Mouse (Mus musculus) heart, embryonic 12.5 days (tissue): ENCODE results near the gene Tssk6. TPM values are rescaled to one million over a fixed set of nuclear protein-coding genes. Genes with fewer than 3 reads are reported as not detected.
"Not testable (repeated sequence)": the region's sequence is repeated elsewhere in the genome, so short reads cannot be mapped to it uniquely, and the experiment has no call there.

ENCODE experiments used
- ATAC-seq: fragments of 200-750 bp; cut with Nextera tagmentation; 2 replicates; pipeline ENCODE4 v1.8.0; 2017; ENCODE audit warnings: moderate TSS enrichment, moderate library complexity; ENCODE audit not compliant: insufficient number of reproducible peaks, low FRiP score
- H3K27ac ChIP-seq: fragments of 300-500 bp; sonication (generic); 2 replicates; pipeline ENCODE4 v1.5.1; 2016; ENCODE audit warnings: mild to moderate bottlenecking, moderate library complexity; ENCODE audit not compliant: poor library complexity, severe bottlenecking
- H3K27me3 ChIP-seq: fragments of 300-500 bp; sonication (generic); replicated peaks from 2 replicates; pipeline ENCODE4 v1.6.1; 2016; ENCODE audit warnings: mild to moderate bottlenecking, moderate library complexity
- H3K36me3 ChIP-seq: fragments of 300-500 bp; sonication (generic); 2 replicates; pipeline ENCODE4 v1.6.1; 2016; ENCODE audit warnings: mild to moderate bottlenecking, moderate library complexity
- H3K4me1 ChIP-seq: fragments of 300-500 bp; sonication (generic); replicated peaks from 2 replicates; pipeline ENCODE4 v1.6.1; 2016; ENCODE audit warnings: mild to moderate bottlenecking
- H3K4me2 ChIP-seq: fragments of 300-500 bp; sonication (generic); 2 replicates; pipeline ENCODE4 v1.6.1; 2016; ENCODE audit warnings: mild to moderate bottlenecking, moderate library complexity
- H3K4me3 ChIP-seq: fragments of 300-500 bp; sonication (generic); 2 replicates; pipeline ENCODE4 v1.5.1; 2016; ENCODE audit warnings: mild to moderate bottlenecking
- H3K9ac ChIP-seq: fragments of 300-500 bp; sonication (generic); 2 replicates; pipeline ENCODE4 v1.6.1; 2016; ENCODE audit warnings: mild to moderate bottlenecking, moderate library complexity
- H3K9me3 ChIP-seq: fragments of 300-500 bp; sonication (generic); replicated peaks from 2 replicates; pipeline ENCODE4 v1.6.1; 2016; ENCODE audit warnings: mild to moderate bottlenecking, moderate library complexity
- WGBS: fragments of 180-500 bp; shearing (Covaris S2); methylation state at CpG from one replicate; pipeline ENCODE4 v1.1.7; 2016; 5-methylcytosine and 5-hydroxymethylcytosine counted together
- polyA plus RNA-seq: library from polyadenylated mRNA; unstranded; fragments of >200 nt; fragmentation: Nextera tagmentation; extraction: Ambion mirVana; gene quantifications from 2 replicates; pipeline ENCODE4 v1.2.1, GENCODE M21; 2016

Tssk6 gene
- polyA plus RNA-seq, 1 experiment from 2014 or later, result 1.9 TPM

- WGBS, result 73% methylated on average over 2 of the region's 2 CpGs
- H3K4me2 ChIP-seq, result no peak overlapping the region
- H3K4me3 ChIP-seq, result no peak overlapping the region
- ATAC-seq, result no peak
- H3K36me3 ChIP-seq, result peaks cover 5% of the 10 kb centered on the region
- no peak overlapping the region for H3K9ac ChIP-seq
- peaks cover 85% of the 10 kb centered on the region for H3K4me1 ChIP-seq
- peak overlapping the region; percentile 73 for H3K27ac ChIP-seq
- no peaks in the 10 kb centered on the region for H3K27me3 ChIP-seq
- no peaks in the 10 kb centered on the region for H3K9me3 ChIP-seq
Measured at GRCm38 (mm10) chr8:69940386-69940785, 38.4 kb downstream of the Tssk6 start.

GRCm38 (mm10) chr8:69942495-69942894, 40.5 kb downstream of the Tssk6 start:
- ATAC-seq, result not testable (repeated sequence)

DNA sequence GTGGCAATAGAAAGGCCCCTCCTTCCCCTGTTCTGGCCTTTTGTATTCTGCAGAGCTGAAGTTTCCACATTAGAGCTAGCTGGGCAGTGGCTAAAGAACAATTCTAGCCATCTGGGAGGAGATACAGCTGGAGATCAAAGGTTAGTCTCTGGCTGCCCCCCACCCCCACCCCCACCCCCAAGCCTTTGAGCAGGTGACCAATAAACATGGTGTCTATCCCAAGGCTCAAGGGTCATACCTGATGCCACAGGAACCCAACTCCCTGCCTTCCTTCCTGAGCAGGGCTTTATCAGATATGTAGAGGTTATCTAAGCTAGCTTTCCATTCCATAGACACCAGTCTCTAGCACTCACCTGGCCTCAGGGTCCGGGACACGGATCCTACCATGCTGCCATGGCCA, 48.3 kb downstream of the Tssk6 start:
- Histone ChIP-seq H3K4me1 (peaks cover 19% of the 10 kb centered on the region), H3K36me3 (peaks cover 27% of the 10 kb centered on the region), H3K27me3 (no peaks in the 10 kb centered on the region), H3K9ac (no peak overlapping the region), H3K4me3 (no peak overlapping the region), H3K9me3 (no peaks in the 10 kb centered on the region), H3K27ac (no peak overlapping the region), H3K4me2 (no peak overlapping the region)
- ATAC-seq, result no peak
- WGBS, result 91% methylated on average over 2 of the region's 2 CpGs

More at GRCm38 (mm10) chr8:69942495-69942894, 40.5 kb downstream of the Tssk6 start:
- not testable (repeated sequence) for H3K27ac ChIP-seq, H3K4me3 ChIP-seq, H3K36me3 ChIP-seq, H3K27me3 ChIP-seq, H3K9me3 ChIP-seq, H3K4me2 ChIP-seq, H3K9ac ChIP-seq
- WGBS, result 86% methylated on average over 3 of the region's 3 CpGs
- H3K4me1 ChIP-seq, result peaks cover 64% of the 10 kb centered on the region

Other genes with a start within 250 kb of the Tssk6 start
- 2.0 and 2.2 TPM in 2 replicates for gene Zfp964, start 247.7 kb upstream of the Tssk6 start, polyA plus RNA-seq
- gene Zfp869, start 191.5 kb upstream of the Tssk6 start, polyA plus RNA-seq, result 21.2 and 22.0 TPM in 2 replicates
- gene Zfp963, start 152.2 kb upstream of the Tssk6 start, polyA plus RNA-seq, result 2.9 and 3.3 TPM in 2 replicates
- 0.33 TPM in 1 of 2 replicates, not detected in the other for gene Gm20422, start 127.3 kb upstream of the Tssk6 start, polyA plus RNA-seq
- gene Atp13a1, start 111.0 kb upstream of the Tssk6 start, polyA plus RNA-seq, result 34.4 and 36.7 TPM in 2 replicates
- 16.9 and 18.0 TPM in 2 replicates for gene Zfp866, start 111.0 kb upstream of the Tssk6 start, polyA plus RNA-seq
- gene Gmip, start 93.5 kb upstream of the Tssk6 start, polyA plus RNA-seq, result 8.5 and 8.6 TPM in 2 replicates
- 0.32 and 0.36 TPM in 2 replicates for gene Lpar2, start 79.8 kb upstream of the Tssk6 start, polyA plus RNA-seq
- 4.7 TPM in 2 replicates for gene Pbx4, start 69.7 kb upstream of the Tssk6 start, polyA plus RNA-seq
- 0.78 and 0.82 TPM in 2 replicates for gene Cilp2, start 14.5 kb upstream of the Tssk6 start, polyA plus RNA-seq
- gene Ndufa13, start 374 bp downstream of the Tssk6 start, polyA plus RNA-seq, result 309 and 314 TPM in 2 replicates
- 7.4 and 8.9 TPM in 2 replicates for gene Yjefn3, start 528 bp downstream of the Tssk6 start, polyA plus RNA-seq
- 55.6 and 59.2 TPM in 2 replicates for gene Gatad2a, start 94.2 kb downstream of the Tssk6 start, polyA plus RNA-seq
- 39.9 and 42.1 TPM in 2 replicates for gene Mau2, start 140.6 kb downstream of the Tssk6 start, polyA plus RNA-seq
- gene Sugp1, start 140.6 kb downstream of the Tssk6 start, polyA plus RNA-seq, result 32.7 and 34.0 TPM in 2 replicates
- gene Tm6sf2, start 170.7 kb downstream of the Tssk6 start, polyA plus RNA-seq, result 1.3 and 1.6 TPM in 2 replicates
- gene Hapln4, start 181.3 kb downstream of the Tssk6 start, polyA plus RNA-seq, result 0.11 and 0.24 TPM in 2 replicates
- 0.17 and 0.31 TPM in 2 replicates for gene Ncan, start 218.7 kb downstream of the Tssk6 start, polyA plus RNA-seq
- 28.5 and 29.1 TPM in 2 replicates for gene Nr2c2ap, start 229.1 kb downstream of the Tssk6 start, polyA plus RNA-seq
- gene Rfxank, start 237.0 kb downstream of the Tssk6 start, polyA plus RNA-seq, result 17.7 and 18.7 TPM in 2 replicates
- 30.3 and 38.1 TPM in 2 replicates for gene Borcs8, start 237.3 kb downstream of the Tssk6 start, polyA plus RNA-seq
- not detected in 2 replicates for gene Mef2b, start 237.5 kb downstream of the Tssk6 start, polyA plus RNA-seq